In the genomic region with DNA sequence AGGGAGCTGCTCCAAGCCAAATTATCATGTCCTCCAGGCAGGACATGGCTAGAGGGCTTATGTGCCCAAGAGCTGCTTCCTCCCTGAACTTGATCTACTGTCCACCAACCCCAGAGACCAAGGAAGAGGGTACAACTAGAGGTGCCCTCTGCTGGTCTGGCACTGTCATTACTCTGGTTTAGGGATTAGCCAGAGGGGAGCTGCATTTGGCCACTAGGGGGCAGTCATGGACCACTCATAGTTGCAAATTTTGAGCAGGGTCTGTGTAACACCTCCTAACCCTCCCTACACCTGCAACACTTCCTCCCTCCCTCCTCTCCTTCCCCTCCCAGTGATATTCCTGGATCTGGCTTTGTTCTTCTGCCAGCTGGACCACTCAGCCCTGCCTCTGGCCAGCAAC, we compare ENCODE assay signal across 8 mouse cellular contexts. TPM values are rescaled to one million over a fixed set of nuclear protein-coding genes. Genes with fewer than 3 reads are reported as not detected.
DNase-seq lines count a peak whose midpoint lies in the region; ATAC-seq and TF ChIP-seq lines count a peak whose summit lies in the region.

No protein-coding gene starts in this region.

- H3K27ac ChIP-seq in heart, adult 2 months = no peak overlapping the region
- no peak overlapping the region for H3K27ac ChIP-seq in kidney, embryonic 16.5 days (ENCODE audit: low read length)
- H3K27ac ChIP-seq in liver, embryonic 11.5 days (ENCODE audit: low read depth, low read length) = no peak overlapping the region

- peak; percentile 91 for TF ChIP-seq EP300 in heart, adult 2 months (IDR thresholded peaks at IDR 0.05; ENCODE audit: insufficient read depth, low read depth, low read length)

- no peak overlapping the region for H3K4me2 ChIP-seq in kidney, embryonic 16.5 days (replicated peaks; ENCODE audit: low read depth, low read length)
- H3K4me2 ChIP-seq in liver, embryonic 11.5 days = no peak overlapping the region

- H3K4me3 ChIP-seq in heart, adult 2 months = no peak overlapping the region
- no peak overlapping the region for H3K4me3 ChIP-seq in kidney, embryonic 16.5 days (ENCODE audit: low read length)
- no peak overlapping the region for H3K4me3 ChIP-seq in liver, embryonic 11.5 days (ENCODE audit: low read depth, low read length)

- no peak for TF ChIP-seq POLR2A in heart, adult 2 months (IDR thresholded peaks at IDR 0.05; ENCODE audit: insufficient read depth, low read depth, low read length)

- H3K9ac ChIP-seq in heart, adult 2 months (ENCODE audit: low read depth, low read length) = no peak overlapping the region
- no peak overlapping the region for H3K9ac ChIP-seq in kidney, embryonic 16.5 days (replicated peaks; ENCODE audit: low read length)
- no peak overlapping the region for H3K9ac ChIP-seq in liver, embryonic 11.5 days (ENCODE audit: low read depth, low read length)

- H3K4me1 ChIP-seq in heart, adult 2 months (ENCODE audit: control insufficient read depth, insufficient read depth, low read length) = no peaks in the 10 kb centered on the region; the same call in 1 of the 2 replicates
- H3K4me1 ChIP-seq in kidney, embryonic 16.5 days (ENCODE audit: insufficient read depth, low read length) = peaks cover 24% of the 10 kb centered on the region
- H3K4me1 ChIP-seq in liver, embryonic 11.5 days (replicated peaks; ENCODE audit: control insufficient read depth, insufficient read depth, low read length) = peaks cover 24% of the 10 kb centered on the region

- H3K9me3 ChIP-seq in kidney, embryonic 16.5 days (ENCODE audit: low read length) = no peaks in the 10 kb centered on the region
- no peaks in the 10 kb centered on the region for H3K9me3 ChIP-seq in liver, embryonic 11.5 days (ENCODE audit: control insufficient read depth, low read length)

- ATAC-seq in kidney, embryonic 16.5 days (ENCODE audit: low FRiP score, low TSS enrichment) = 0 out of 2 replicates have a peak, but pooled peaks have one; percentile 4
- ATAC-seq in liver, embryonic 11.5 days (replicated peaks; ENCODE audit: low FRiP score) = peak; percentile 33

- no peaks in the 10 kb centered on the region for H3K79me2 ChIP-seq in heart, adult 2 months (replicated peaks; ENCODE audit: control insufficient read depth, insufficient read depth, low read length)

- H3K36me3 ChIP-seq in heart, adult 2 months (ENCODE audit: control insufficient read depth, insufficient read depth, low read length) = no peaks in the 10 kb centered on the region
- H3K36me3 ChIP-seq in kidney, embryonic 16.5 days (ENCODE audit: insufficient read depth, low read length) = peaks cover 21% of the 10 kb centered on the region
- H3K36me3 ChIP-seq in liver, embryonic 11.5 days (ENCODE audit: control insufficient read depth, insufficient read depth, low read length) = peaks cover 13% of the 10 kb centered on the region
- H3K36me3 ChIP-seq in splenic B cell, adult 2 months (ENCODE audit: control insufficient read depth, insufficient read depth, low read length, poor library complexity, severe bottlenecking) = peaks cover 13% of the 10 kb centered on the region

- intact Hi-C loops in heart, adult 2 months (cut with DNase I) = loop anchor here (1.0 to 2.0 kb wide), 4 partner anchors 38 to 129 kb away; no protein-coding TSS in a partner anchor

- DNase-seq in 3T3-L1 (ENCODE audit: low read depth, low spot score) = peak; percentile 82
- peak; percentile 89 for DNase-seq in adrenal gland, postnatal 10 days
- peak; percentile 88 for DNase-seq in embryo, embryonic 9.5 days (ENCODE audit: extremely low spot score)
- peak; percentile 78 to 84 for DNase-seq in heart, adult 2 months
- peak; percentile 78 for DNase-seq in liver, embryonic 11.5 days (ENCODE audit: low spot score)
- peak; percentile 80 to 88 for DNase-seq in natural killer cell, adult 2 months (ENCODE audit: low spot score in 2 of 2)
- peak; percentile 92 for DNase-seq in splenic B cell, adult 2 months (ENCODE audit: low read depth, low spot score)

- no peak for TF ChIP-seq CTCF in heart, adult 2 months (IDR thresholded peaks at IDR 0.05)

- no peaks in the 10 kb centered on the region for H3K27me3 ChIP-seq in heart, adult 2 months (ENCODE audit: control insufficient read depth, insufficient read depth, low read length)
- H3K27me3 ChIP-seq in kidney, embryonic 16.5 days (ENCODE audit: insufficient read depth, low read length) = peaks cover 4% of the 10 kb centered on the region; the same call in 1 of the 2 replicates
- peaks cover 2% of the 10 kb centered on the region; the same call in 1 of the 2 replicates for H3K27me3 ChIP-seq in liver, embryonic 11.5 days (replicated peaks; ENCODE audit: control insufficient read depth, insufficient read depth, low read length)
- no peaks in the 10 kb centered on the region for H3K27me3 ChIP-seq in splenic B cell, adult 2 months (ENCODE audit: control insufficient read depth, insufficient read depth, low read length, poor library complexity, severe bottlenecking)

RNA-seq across cellular contexts. Expression of a gene that starts 2.1 kb away (rescaled TPM):
- total RNA-seq in adrenal gland, postnatal 10 days (2021) = 1 to 10 TPM in 1 of 2 experiments, not detected in 1; 3.7 TPM
- total RNA-seq in heart, adult 2 months (2021) = not detected
- polyA plus RNA-seq in heart, adult 2 months (2012; rRNA removed) = not detected in 2 replicates
- polyA plus RNA-seq in kidney, embryonic 16.5 days (2015; fragmentation: Nextera tagmentation; extraction: Ambion mirVana) = 9.9 TPM in 1 of 2 replicates, not detected in the other
- 2.1 TPM in 1 of 2 replicates, not detected in the other for polyA plus RNA-seq in liver, embryonic 11.5 days (2014; fragmentation: Nextera tagmentation; extraction: Ambion mirVana)

RNA-seq across cellular contexts. Expression of a gene that starts 8.7 kb away (rescaled TPM):
- 100 to 1,000 TPM; 113 to 120 TPM for total RNA-seq in adrenal gland, postnatal 10 days (2021)
- total RNA-seq in heart, adult 2 months (2021) = 10 to 100 TPM; 56.0 to 57.1 TPM
- 41.6 and 57.0 TPM in 2 replicates for polyA plus RNA-seq in heart, adult 2 months (2012; rRNA removed)
- polyA plus RNA-seq in kidney, embryonic 16.5 days (2015; fragmentation: Nextera tagmentation; extraction: Ambion mirVana) = 31.6 and 46.5 TPM in 2 replicates
- 14.4 and 15.0 TPM in 2 replicates for polyA plus RNA-seq in liver, embryonic 11.5 days (2014; fragmentation: Nextera tagmentation; extraction: Ambion mirVana)
